Comparison of ENCODE assay signal across 19 mouse cellular contexts in the genomic region with DNA sequence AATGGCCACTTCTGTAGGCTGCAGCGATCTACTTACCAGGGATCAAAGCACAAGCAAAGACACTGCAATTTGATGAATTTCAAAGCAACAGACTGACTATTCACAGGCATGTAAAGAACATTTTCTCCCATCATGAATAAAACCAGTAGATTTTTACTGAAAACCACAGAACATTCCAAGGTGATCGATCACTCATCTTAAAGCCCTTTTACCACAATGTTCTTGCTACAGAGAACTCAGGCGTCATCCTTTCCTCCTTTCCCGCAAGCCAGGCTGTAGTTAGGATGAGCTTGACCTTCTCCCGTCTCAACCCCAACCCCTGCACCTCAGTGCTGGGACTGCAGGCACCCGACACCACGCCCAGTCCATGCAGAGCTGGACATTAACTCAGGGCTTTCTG.
"Had no signal": no experiment of that assay in that cellular context is flagged by ENCODE, and none has a peak within 500 bp of the region (broad histone marks: within the 10 kb centered on the region; RNA-seq: fewer than 3 reads in every experiment).

No protein-coding gene starts in this region.

- ATAC-seq: hindbrain, embryonic 16.5 days; inflammation-experienced regulatory T-cells, adult 6 months; intestine, embryonic 15.5 days; intestine, postnatal 0 days had no signal

- H3K27me3 ChIP-seq: heart, embryonic 12.5 days; hindbrain, embryonic 12.5 days; intestine, embryonic 15.5 days; limb, embryonic 12.5 days; liver, embryonic 13.5 days; liver, embryonic 15.5 days had no signal

- DNase-seq: gastrocnemius, postnatal 14 days; gastrocnemius, postnatal 36 days; heart, adult 18-20 months; heart, postnatal 10 days; heart, postnatal 4 days; kidney, adult 18-20 months; kidney, postnatal 10 days; kidney, postnatal 25 days; kidney, postnatal 4 days; liver; liver, embryonic 13.5 days had no signal
